Mouse (Mus musculus): Measurements from ENCODE around the gene B130006D01Rik. TPM values are rescaled to one million over a fixed set of nuclear protein-coding genes. Genes with fewer than 3 reads are reported as not detected.
A peak's percentile ranks its signal among the peaks of the same experiment; 100 is the strongest.
"Not testable (repeated sequence)": the region's sequence is repeated elsewhere in the genome, so short reads cannot be mapped to it uniquely, and the experiment has no call there.

Gene B130006D01Rik
- polyA plus RNA-seq, 1 experiment from 2014 or later, result 0.36 TPM

DNA sequence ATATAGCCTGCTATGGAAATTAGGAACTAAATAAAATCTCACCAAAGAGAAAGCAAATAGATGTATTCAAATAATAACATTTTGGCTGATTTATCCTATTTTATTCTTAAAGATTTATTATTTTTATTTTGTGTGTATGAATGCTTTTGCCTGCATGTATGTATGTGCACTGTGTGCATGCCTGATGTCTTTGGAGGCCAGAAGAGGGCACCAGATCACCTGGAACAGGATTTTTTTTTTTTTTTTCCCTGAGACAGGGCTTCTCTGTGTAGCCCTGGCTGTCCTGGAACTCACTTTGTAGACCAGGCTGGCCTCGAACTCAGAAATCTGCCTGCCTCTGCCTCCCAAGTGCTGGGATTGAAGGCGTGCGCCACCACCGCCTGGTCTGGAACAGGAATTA is 31.8 kb downstream of the B130006D01Rik start:
- peak; percentile 27; the same call in 1 of the 2 replicates for TF ChIP-seq CTCF (IDR thresholded peaks at IDR 0.05; ENCODE audit: low read depth)
- H3K27me3 ChIP-seq (ENCODE audit: control insufficient read depth, insufficient read depth, low read length); H3K9ac ChIP-seq (ENCODE audit: low read length); ATAC-seq (ENCODE audit: low FRiP score, low TSS enrichment); H3K4me1 ChIP-seq (replicated peaks; ENCODE audit: control insufficient read depth, insufficient read depth); DNase-seq (ENCODE audit: low spot score); H3K4me2 ChIP-seq (replicated peaks; ENCODE audit: low read depth); H3K9me3 ChIP-seq (ENCODE audit: control insufficient read depth, low read length); H3K4me3 ChIP-seq (ENCODE audit: low read depth, low read length); H3K27ac ChIP-seq (replicated peaks): not testable (repeated sequence)
- peaks cover 15% of the 10 kb centered on the region; the same call in 1 of the 2 replicates for H3K36me3 ChIP-seq (ENCODE audit: control insufficient read depth, insufficient read depth, low read length)
- 100% methylated on average over 3 of the region's 4 CpGs for WGBS

DNA sequence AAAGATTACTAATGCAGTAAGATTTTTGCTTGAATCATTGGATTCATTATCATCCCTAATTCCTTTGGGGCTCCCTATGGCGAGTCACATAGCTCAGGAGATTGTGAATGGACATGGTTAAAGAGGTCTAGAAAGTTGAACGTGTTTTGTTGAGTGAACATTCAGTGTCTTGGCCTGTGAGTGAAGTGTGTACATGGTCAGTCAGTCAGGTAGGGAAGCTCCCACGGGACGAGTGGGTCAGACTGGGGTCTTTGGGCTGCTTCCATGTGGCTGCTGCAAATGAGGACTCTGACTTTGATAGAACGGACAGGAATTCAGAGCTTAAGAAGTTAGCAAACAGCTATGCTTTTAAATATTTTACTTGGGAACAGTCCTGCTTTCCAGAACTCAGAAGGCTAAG is 37.1 kb downstream of the B130006D01Rik start:
- H3K27me3 ChIP-seq (ENCODE audit: control insufficient read depth, insufficient read depth, low read length), result no peaks in the 10 kb centered on the region
- no peak overlapping the region for H3K27ac ChIP-seq (replicated peaks)
- H3K4me3 ChIP-seq (ENCODE audit: low read depth, low read length), result no peak overlapping the region
- H3K36me3 ChIP-seq (ENCODE audit: control insufficient read depth, insufficient read depth, low read length), result peaks cover 6% of the 10 kb centered on the region; the same call in 1 of the 2 replicates
- no peaks in the 10 kb centered on the region for H3K4me1 ChIP-seq (replicated peaks; ENCODE audit: control insufficient read depth, insufficient read depth)
- WGBS, result 89% methylated on average over 5 of the region's 5 CpGs
- DNase-seq (ENCODE audit: low spot score), result no peak
- H3K9ac ChIP-seq (ENCODE audit: low read length), result no peak overlapping the region
- TF ChIP-seq CTCF (IDR thresholded peaks at IDR 0.05; ENCODE audit: low read depth), result no peak
- TF ChIP-seq EP300 (optimal IDR thresholded peaks at IDR 0.05), result no peak
- H3K9me3 ChIP-seq (ENCODE audit: control insufficient read depth, low read length), result no peaks in the 10 kb centered on the region
- no peak for ATAC-seq (ENCODE audit: low FRiP score, low TSS enrichment)
- H3K4me2 ChIP-seq (replicated peaks; ENCODE audit: low read depth), result no peak overlapping the region

DNA sequence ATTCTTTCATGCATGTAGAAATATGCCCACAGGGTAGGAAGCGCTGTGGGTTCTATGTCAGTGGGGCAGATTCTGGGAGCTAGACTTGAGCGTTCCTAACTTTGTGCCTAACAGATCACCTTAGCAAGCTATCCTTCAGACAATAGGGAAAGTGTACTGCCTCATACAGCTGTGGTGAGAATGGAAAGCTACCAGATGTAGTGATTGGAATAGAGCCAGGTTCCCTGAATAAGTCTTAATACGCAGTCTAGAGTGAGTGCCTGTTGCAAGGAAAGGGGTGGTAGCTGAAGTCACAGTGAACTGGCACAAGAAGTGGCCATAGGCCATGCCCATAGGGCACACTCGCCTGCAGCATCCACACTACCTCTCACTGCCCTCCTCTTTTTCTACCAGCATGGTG is 39.6 kb downstream of the B130006D01Rik start:
- no peaks in the 10 kb centered on the region for H3K27me3 ChIP-seq (ENCODE audit: control insufficient read depth, insufficient read depth, low read length)
- H3K36me3 ChIP-seq (ENCODE audit: control insufficient read depth, insufficient read depth, low read length), result peaks cover 6% of the 10 kb centered on the region; the same call in 1 of the 2 replicates
- ATAC-seq (ENCODE audit: low FRiP score, low TSS enrichment) (no peak), DNase-seq (ENCODE audit: low spot score) (no peak)
- H3K4me3 ChIP-seq (ENCODE audit: low read depth, low read length), result no peak overlapping the region
- no peaks in the 10 kb centered on the region for H3K4me1 ChIP-seq (replicated peaks; ENCODE audit: control insufficient read depth, insufficient read depth)
- H3K4me2 ChIP-seq (replicated peaks; ENCODE audit: low read depth), result no peak overlapping the region
- H3K27ac ChIP-seq (replicated peaks), result no peak overlapping the region
- TF ChIP-seq CTCF (IDR thresholded peaks at IDR 0.05; ENCODE audit: low read depth) (no peak), EP300 (optimal IDR thresholded peaks at IDR 0.05) (no peak)
- 72% methylated on average over 4 of the region's 4 CpGs for WGBS
- H3K9ac ChIP-seq (ENCODE audit: low read length), result no peak overlapping the region
- no peaks in the 10 kb centered on the region for H3K9me3 ChIP-seq (ENCODE audit: control insufficient read depth, low read length)

DNA sequence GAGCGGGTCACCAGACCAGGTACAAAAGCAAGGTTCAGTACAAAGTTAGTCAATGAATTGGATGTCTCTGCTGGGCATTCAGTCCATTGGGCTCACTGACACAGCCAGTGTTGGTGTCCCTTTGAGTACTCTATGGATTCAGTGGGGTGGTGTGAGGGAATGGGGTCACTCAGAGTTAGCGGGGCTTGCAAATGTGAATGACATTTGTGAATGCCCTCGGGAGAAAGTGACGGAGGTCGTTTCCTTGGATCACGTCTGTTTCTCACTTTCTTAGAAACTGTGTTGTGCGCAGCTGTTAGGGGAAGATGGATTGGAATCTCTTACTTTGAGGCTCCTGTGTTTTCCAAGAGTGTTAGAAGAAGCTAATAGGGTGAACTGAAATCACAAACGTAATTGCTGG is 41.4 kb downstream of the B130006D01Rik start:
- no peak overlapping the region for H3K4me3 ChIP-seq (ENCODE audit: low read depth, low read length)
- 83% methylated on average over 8 of the region's 8 CpGs for WGBS
- peaks cover 6% of the 10 kb centered on the region; the same call in 1 of the 2 replicates for H3K36me3 ChIP-seq (ENCODE audit: control insufficient read depth, insufficient read depth, low read length)

DNA sequence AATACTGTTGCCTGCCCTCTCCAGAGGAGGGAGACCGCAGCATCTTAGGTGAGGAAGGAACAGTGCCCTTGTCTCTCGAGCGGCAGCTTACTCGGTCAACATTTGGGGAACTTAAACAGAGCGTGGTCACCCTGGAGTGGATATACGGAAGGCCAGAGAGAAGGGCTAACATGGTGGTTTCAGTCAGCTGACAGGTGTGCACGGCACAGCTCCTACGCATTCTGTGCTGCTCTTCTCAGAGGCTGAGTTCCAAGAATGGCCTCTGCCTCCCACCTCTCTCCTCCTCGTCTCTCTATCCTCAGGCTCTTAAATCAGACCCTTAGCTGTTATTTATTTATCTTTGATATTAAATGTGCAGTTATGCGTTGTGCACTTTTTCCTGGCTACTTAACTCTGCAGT is 41.9 kb downstream of the B130006D01Rik start:
- Histone ChIP-seq H3K27me3 (ENCODE audit: control insufficient read depth, insufficient read depth, low read length) (no peaks in the 10 kb centered on the region), H3K9me3 (ENCODE audit: control insufficient read depth, low read length) (no peaks in the 10 kb centered on the region), H3K4me2 (replicated peaks; ENCODE audit: low read depth) (no peak overlapping the region), H3K27ac (replicated peaks) (no peak overlapping the region), H3K9ac (ENCODE audit: low read length) (no peak overlapping the region), H3K4me3 (ENCODE audit: low read depth, low read length) (no peak overlapping the region), H3K36me3 (ENCODE audit: control insufficient read depth, insufficient read depth, low read length) (peaks cover 6% of the 10 kb centered on the region; the same call in 1 of the 2 replicates), H3K4me1 (replicated peaks; ENCODE audit: control insufficient read depth, insufficient read depth) (no peaks in the 10 kb centered on the region)
- no peak for ATAC-seq (ENCODE audit: low FRiP score, low TSS enrichment)
- TF ChIP-seq CTCF (IDR thresholded peaks at IDR 0.05; ENCODE audit: low read depth) (no peak), EP300 (optimal IDR thresholded peaks at IDR 0.05) (no peak)
- no peak for DNase-seq (ENCODE audit: low spot score)
- WGBS, result 76% methylated on average over 10 of the region's 10 CpGs

More for the DNA sequence above, 41.4 kb downstream of the B130006D01Rik start:
- no peak for TF ChIP-seq CTCF (IDR thresholded peaks at IDR 0.05; ENCODE audit: low read depth)
- TF ChIP-seq EP300 (optimal IDR thresholded peaks at IDR 0.05), result no peak
- DNase-seq (ENCODE audit: low spot score) (no peak), ATAC-seq (ENCODE audit: low FRiP score, low TSS enrichment) (no peak)
- no peak overlapping the region for H3K9ac ChIP-seq (ENCODE audit: low read length)
- no peaks in the 10 kb centered on the region for H3K4me1 ChIP-seq (replicated peaks; ENCODE audit: control insufficient read depth, insufficient read depth)
- H3K4me2 ChIP-seq (replicated peaks; ENCODE audit: low read depth), result no peak overlapping the region
- no peaks in the 10 kb centered on the region for H3K27me3 ChIP-seq (ENCODE audit: control insufficient read depth, insufficient read depth, low read length)
- no peak overlapping the region for H3K27ac ChIP-seq (replicated peaks)
- no peaks in the 10 kb centered on the region for H3K9me3 ChIP-seq (ENCODE audit: control insufficient read depth, low read length)

DNA sequence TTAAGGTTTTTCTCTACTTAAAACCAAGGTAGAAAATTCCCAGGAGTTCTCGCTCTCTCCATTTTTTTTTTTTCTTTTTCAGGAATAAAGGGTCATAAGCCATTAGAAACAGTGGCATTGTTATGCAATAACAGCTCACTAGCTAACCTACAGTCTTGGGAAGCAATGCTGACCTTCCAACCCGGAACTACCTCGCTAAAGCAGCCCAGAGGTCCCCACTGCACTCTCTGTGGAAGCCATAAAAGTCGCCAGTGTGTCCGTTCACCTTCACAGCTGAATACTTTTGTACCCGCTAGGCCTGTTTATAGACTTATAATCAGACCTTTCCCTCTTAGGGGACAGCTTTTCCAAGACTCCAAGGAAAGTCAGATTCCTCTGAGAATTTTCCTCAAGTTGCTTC is 44.9 kb downstream of the B130006D01Rik start:
- Histone ChIP-seq H3K9me3 (ENCODE audit: control insufficient read depth, low read length) (no peaks in the 10 kb centered on the region), H3K36me3 (ENCODE audit: control insufficient read depth, insufficient read depth, low read length) (peaks cover 6% of the 10 kb centered on the region; the same call in 1 of the 2 replicates), H3K9ac (ENCODE audit: low read length) (no peak overlapping the region), H3K4me3 (ENCODE audit: low read depth, low read length) (no peak overlapping the region), H3K27me3 (ENCODE audit: control insufficient read depth, insufficient read depth, low read length) (no peaks in the 10 kb centered on the region), H3K4me2 (replicated peaks; ENCODE audit: low read depth) (no peak overlapping the region), H3K4me1 (replicated peaks; ENCODE audit: control insufficient read depth, insufficient read depth) (no peaks in the 10 kb centered on the region), H3K27ac (replicated peaks) (no peak overlapping the region)
- ATAC-seq (ENCODE audit: low FRiP score, low TSS enrichment) (no peak), DNase-seq (ENCODE audit: low spot score) (no peak)
- 89% methylated on average over 6 of the region's 6 CpGs for WGBS
- TF ChIP-seq CTCF (IDR thresholded peaks at IDR 0.05; ENCODE audit: low read depth), result no peak
- TF ChIP-seq EP300 (optimal IDR thresholded peaks at IDR 0.05), result no peak

Measured in stomach, postnatal 0 days (tissue).